Mouse (Mus musculus): Measurements from ENCODE around the gene Ddx10.
"Not testable (repeated sequence)": the region's sequence is repeated elsewhere in the genome, so short reads cannot be mapped to it uniquely, and the experiment has no call there.

Gene Ddx10

GRCm38 (mm10) chr9:53144266-53144665 lies 103.6 kb downstream of the Ddx10 start:
- DNase-seq (ENCODE audit: low read depth, low spot score): peak; percentile 22

GRCm38 (mm10) chr9:53143508-53143907 lies 104.3 kb downstream of the Ddx10 start:
- DNase-seq (ENCODE audit: low read depth, low spot score): no peak

GRCm38 (mm10) chr9:53142424-53142823 lies 105.4 kb downstream of the Ddx10 start:
- DNase-seq (ENCODE audit: low read depth, low spot score): not testable (repeated sequence)

GRCm38 (mm10) chr9:53140610-53141165 lies 107.2 kb downstream of the Ddx10 start:
- no peak for DNase-seq (ENCODE audit: low read depth, low spot score)

- no peak for DNase-seq (ENCODE audit: low read depth, low spot score)
These were observed 115.0 kb downstream of the Ddx10 start for GRCm38 (mm10) chr9:53132826-53133225.

GRCm38 (mm10) chr9:53130460-53130859 lies 117.4 kb downstream of the Ddx10 start:
- no peak for DNase-seq (ENCODE audit: low read depth, low spot score)

- no peak for DNase-seq (ENCODE audit: low read depth, low spot score)
These were observed 146.8 kb downstream of the Ddx10 start for GRCm38 (mm10) chr9:53101103-53101502.

GRCm38 (mm10) chr9:53095319-53096165 lies 152.3 kb downstream of the Ddx10 start:
- no peak for DNase-seq (ENCODE audit: low read depth, low spot score)

GRCm38 (mm10) chr9:53094536-53094935 lies 153.3 kb downstream of the Ddx10 start:
- no peak for DNase-seq (ENCODE audit: low read depth, low spot score)

- no peak for DNase-seq (ENCODE audit: low read depth, low spot score)
These were observed 170.2 kb downstream of the Ddx10 start for GRCm38 (mm10) chr9:53077626-53078025.

- DNase-seq (ENCODE audit: low read depth, low spot score): no peak
These were observed 171.9 kb downstream of the Ddx10 start for GRCm38 (mm10) chr9:53075931-53076330.

GRCm38 (mm10) chr9:53074443-53074842 lies 173.4 kb downstream of the Ddx10 start:
- no peak for DNase-seq (ENCODE audit: low read depth, low spot score)

- no peak for DNase-seq (ENCODE audit: low read depth, low spot score)
These were observed 174.2 kb downstream of the Ddx10 start for GRCm38 (mm10) chr9:53073576-53074112.

GRCm38 (mm10) chr9:53072088-53072487 lies 175.8 kb downstream of the Ddx10 start:
- DNase-seq (ENCODE audit: low read depth, low spot score): no peak

GRCm38 (mm10) chr9:53070875-53071524 lies 176.9 kb downstream of the Ddx10 start:
- DNase-seq (ENCODE audit: low read depth, low spot score): no peak

- no peak for DNase-seq (ENCODE audit: low read depth, low spot score)
These were observed 179.7 kb downstream of the Ddx10 start for GRCm38 (mm10) chr9:53068166-53068565.

- no peak for DNase-seq (ENCODE audit: low read depth, low spot score)
These were observed 181.4 kb downstream of the Ddx10 start for GRCm38 (mm10) chr9:53066428-53066827.

GRCm38 (mm10) chr9:53065028-53065427 lies 182.8 kb downstream of the Ddx10 start:
- no peak for DNase-seq (ENCODE audit: low read depth, low spot score)

- no peak for DNase-seq (ENCODE audit: low read depth, low spot score)
These were observed 183.3 kb downstream of the Ddx10 start for GRCm38 (mm10) chr9:53064531-53064930.

- no peak for DNase-seq (ENCODE audit: low read depth, low spot score)
These were observed 192.5 kb downstream of the Ddx10 start for GRCm38 (mm10) chr9:53055306-53055705.
